Mouse (Mus musculus) olfactory bulb, adult 2 months (tissue): ENCODE measurements at regions not wholly inside any gene's neighbourhood (a gene's known extent, or its start where the extent isn't known, plus 50 kb on each side); places are given as distances from the start of the nearest gene placed in this dataset.

ENCODE experiments used
- CTCF ChIP-seq: fragments of 200-500 bp; IDR thresholded peaks from 2 replicates; pipeline ENCODE4 v1.5.1; 2012; ENCODE audit warnings: low read depth, mild to moderate bottlenecking, low read length, moderate library complexity; ENCODE audit not compliant: insufficient read depth
- POLR2A ChIP-seq: fragments of 200-500 bp; IDR thresholded peaks from 2 replicates; pipeline ENCODE4 v1.6.1; 2012; ENCODE audit warnings: mild to moderate bottlenecking, low read depth, low read length, moderate library complexity; ENCODE audit not compliant: insufficient read depth

- TF ChIP-seq POLR2A (no peak), CTCF (no peak)
These were observed 412.7 kb downstream of the Pik3r1 start for GRCm38 (mm10) chr13:101355363-101355762.
